33 mouse cellular contexts compared by ENCODE assay signal in the genomic region with DNA sequence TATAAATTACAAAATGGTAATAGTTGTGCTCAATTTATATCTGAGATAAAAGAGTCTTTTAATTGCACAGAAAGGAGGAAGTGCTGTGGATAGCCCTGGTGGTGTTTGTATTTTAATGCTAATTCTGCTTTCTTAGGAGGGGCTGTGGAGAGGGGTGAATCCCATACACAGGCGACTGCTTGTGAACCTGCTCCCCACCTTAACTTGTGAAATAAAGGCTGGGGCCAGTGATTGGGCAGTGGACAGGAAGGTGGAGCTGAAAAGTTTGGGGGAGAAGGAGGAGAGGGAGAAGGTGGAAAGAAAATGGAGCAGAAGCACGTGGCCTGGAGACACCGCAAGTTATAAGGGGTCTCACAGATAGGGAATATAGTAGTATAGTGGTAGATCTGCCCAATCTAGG.
"Had no signal": no experiment of that assay in that cellular context is flagged by ENCODE, and none has a peak within 500 bp of the region (broad histone marks: within the 10 kb centered on the region; RNA-seq: fewer than 3 reads in every experiment).

No protein-coding gene starts in this region.

- H3K9ac ChIP-seq: heart, embryonic 12.5 days; heart, embryonic 13.5 days; heart, embryonic 15.5 days; hindbrain, embryonic 13.5 days; hindbrain, embryonic 14.5 days; hindbrain, embryonic 15.5 days; intestine, embryonic 15.5 days; kidney, embryonic 15.5 days had no signal

- ATAC-seq: hindbrain, embryonic 16.5 days; hindbrain, postnatal 0 days; inflammation-experienced regulatory T-cells, adult 6 months; intestine, embryonic 15.5 days; intestine, embryonic 16.5 days; intestine, postnatal 0 days had no signal

- H3K27ac ChIP-seq: heart, embryonic 13.5 days; heart, embryonic 15.5 days; hindbrain, embryonic 10.5 days; hindbrain, embryonic 13.5 days; hindbrain, embryonic 14.5 days; hindbrain, embryonic 15.5 days; hindbrain, postnatal 0 days; intestine, embryonic 15.5 days; kidney, embryonic 15.5 days; kidney, postnatal 0 days; layer of hippocampus, adult 2 months; left cerebral cortex, adult 2 months had no signal

- H3K36me3 ChIP-seq: heart, embryonic 12.5 days; heart, embryonic 13.5 days; heart, embryonic 15.5 days; hindbrain, embryonic 10.5 days; hindbrain, embryonic 13.5 days; hindbrain, embryonic 15.5 days; intestine, embryonic 15.5 days; kidney, embryonic 15.5 days had no signal

- H3K9me3 ChIP-seq: heart, embryonic 12.5 days; heart, embryonic 13.5 days; heart, embryonic 15.5 days; hindbrain, embryonic 10.5 days; hindbrain, embryonic 13.5 days; hindbrain, embryonic 15.5 days; intestine, embryonic 15.5 days; kidney, embryonic 15.5 days had no signal

- H3K4me3 ChIP-seq: heart, embryonic 12.5 days; heart, embryonic 13.5 days; heart, embryonic 15.5 days; hindbrain, embryonic 10.5 days; hindbrain, embryonic 13.5 days; hindbrain, embryonic 15.5 days; intestine, embryonic 15.5 days; kidney, embryonic 15.5 days; layer of hippocampus, adult 2 months; left cerebral cortex, adult 2 months had no signal

- H3K4me2 ChIP-seq: heart, embryonic 11.5 days; heart, embryonic 12.5 days; heart, embryonic 13.5 days; heart, embryonic 15.5 days; hindbrain, embryonic 13.5 days; hindbrain, embryonic 14.5 days; hindbrain, embryonic 15.5 days; intestine, embryonic 15.5 days; kidney, embryonic 15.5 days had no signal

- DNase-seq: heart, postnatal 10 days; heart, postnatal 14 days; heart, postnatal 36 days; heart, postnatal 4 days; kidney, adult 11 months; kidney, adult 18-20 months; kidney, adult 2 months; kidney, adult 8-10 months; kidney, adult 9 months; kidney, postnatal 10 days; kidney, postnatal 14 days; kidney, postnatal 36 days; kidney, postnatal 4 days; layer of hippocampus, adult 9-11 months; layer of hippocampus, postnatal 36 days had no signal

- H3K27me3 ChIP-seq: heart, embryonic 12.5 days; heart, embryonic 13.5 days; heart, embryonic 15.5 days; hindbrain, embryonic 13.5 days; hindbrain, embryonic 15.5 days; intestine, embryonic 15.5 days; kidney, embryonic 15.5 days had no signal
